Mouse (Mus musculus) gastrocnemius, postnatal 10 days (tissue): ENCODE measurements at regions not wholly inside any gene's neighbourhood (a gene's known extent, or its start where the extent isn't known, plus 50 kb on each side); places are given as distances from the start of the nearest gene placed in this dataset.

Source experiments
- DNase-seq: peaks from one replicate; pipeline ENCODE4 v3.0.0; 2021; ENCODE audit warnings: mixed read lengths

DNA sequence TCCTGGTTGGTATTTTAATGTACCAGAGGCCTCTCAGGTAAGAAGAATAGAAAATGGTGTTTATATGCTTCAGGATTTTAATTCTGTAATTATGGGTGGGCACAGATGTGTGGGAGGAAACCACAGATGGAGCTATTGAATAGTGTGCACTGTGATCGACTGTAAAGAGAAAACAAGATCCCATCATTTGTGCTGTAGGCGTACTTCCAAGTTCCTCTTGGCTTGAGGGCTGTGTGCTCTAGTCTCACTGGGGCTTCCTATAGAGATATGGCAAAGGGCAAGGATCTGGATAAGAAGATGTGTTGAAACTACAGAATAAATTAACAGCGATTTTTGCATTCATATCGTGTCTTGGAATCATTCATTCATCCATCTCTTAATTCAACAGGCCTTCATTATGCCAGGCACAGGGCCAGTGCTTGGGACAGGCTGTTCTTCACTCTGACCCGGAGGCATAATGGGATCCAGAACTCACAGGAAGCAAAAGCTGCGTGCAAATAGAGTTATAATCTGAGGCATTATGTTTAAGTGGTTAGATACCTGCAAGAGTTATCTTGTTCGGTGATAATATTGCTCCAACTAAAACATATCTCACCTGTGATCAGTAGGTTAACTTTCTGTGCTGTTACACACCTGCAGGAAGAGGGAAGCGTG, 336.7 kb downstream of the Hs3st3b1 start:
- DNase-seq = no peak

GRCm38 (mm10) chr11:63620220-63620619, 301.9 kb downstream of the Hs3st3b1 start:
- DNase-seq = no peak

- DNase-seq = no peak
Measured at GRCm38 (mm10) chr11:63630336-63630735, 291.8 kb downstream of the Hs3st3b1 start.

DNA sequence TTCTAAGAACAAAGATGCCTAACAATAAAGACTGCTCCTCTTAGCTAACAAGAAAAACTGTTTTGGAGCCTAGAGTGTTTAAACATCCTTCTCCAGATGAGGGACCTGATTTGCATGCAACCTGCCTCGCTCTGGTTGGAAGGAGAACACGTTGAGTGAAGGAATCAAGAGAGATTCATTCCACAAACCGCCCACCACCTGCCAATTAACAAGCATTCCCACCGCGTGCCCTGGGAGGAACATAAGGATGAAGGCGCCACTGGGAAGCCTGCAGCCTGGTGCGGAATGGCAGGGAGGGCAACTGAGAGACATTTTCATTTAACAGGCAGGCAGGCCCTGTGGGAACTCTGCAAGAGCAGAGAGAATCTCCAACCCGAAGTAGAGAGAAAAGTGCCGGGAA, 265.0 kb downstream of the Hs3st3b1 start:
- no peak for DNase-seq

GRCm38 (mm10) chr11:63665268-63665934, 256.7 kb downstream of the Hs3st3b1 start:
- no peak for DNase-seq

DNA sequence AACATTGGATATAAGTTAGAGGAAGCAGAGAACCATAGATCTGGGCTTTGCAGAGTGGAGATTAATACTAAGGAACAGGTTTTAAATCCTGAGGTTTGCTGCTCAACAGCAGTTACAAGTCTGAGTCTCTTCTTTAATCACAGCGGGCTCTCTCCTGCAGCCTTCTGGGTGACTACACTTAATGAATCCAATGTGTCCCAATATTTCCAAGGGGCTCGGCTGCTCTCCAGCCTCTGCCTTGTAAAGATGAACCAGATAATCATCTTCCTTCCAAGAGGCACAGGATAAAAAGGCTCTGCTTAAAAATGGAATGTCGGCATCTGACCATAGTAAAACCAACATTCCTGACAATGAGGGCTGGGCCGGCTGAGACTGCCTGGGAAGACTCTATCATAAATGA, 251.6 kb downstream of the Hs3st3b1 start:
- DNase-seq = no peak

DNA sequence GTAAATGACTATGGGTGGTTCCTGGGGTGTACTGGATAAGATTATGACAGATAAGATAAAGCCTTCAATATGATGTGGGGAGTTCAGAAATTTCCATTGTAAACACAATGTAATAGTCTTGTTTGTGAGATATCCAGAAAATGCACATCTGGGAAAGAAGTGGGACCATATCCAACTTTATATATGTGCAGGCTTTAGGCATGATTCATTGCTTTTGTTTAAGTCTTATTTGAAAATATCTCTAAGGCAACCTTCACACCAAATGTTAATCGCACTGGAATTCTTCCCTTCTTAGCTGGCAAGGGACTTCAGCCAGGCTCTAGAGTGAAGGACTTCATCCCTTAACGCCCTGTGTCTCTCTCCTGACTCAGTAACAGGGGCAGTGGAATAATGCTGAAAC, 250.3 kb downstream of the Hs3st3b1 start:
- no peak for DNase-seq

GRCm38 (mm10) chr11:63677921-63678320, 244.2 kb downstream of the Hs3st3b1 start:
- DNase-seq = no peak

GRCm38 (mm10) chr11:63678382-63678905, 243.6 kb downstream of the Hs3st3b1 start:
- DNase-seq = no peak

DNA sequence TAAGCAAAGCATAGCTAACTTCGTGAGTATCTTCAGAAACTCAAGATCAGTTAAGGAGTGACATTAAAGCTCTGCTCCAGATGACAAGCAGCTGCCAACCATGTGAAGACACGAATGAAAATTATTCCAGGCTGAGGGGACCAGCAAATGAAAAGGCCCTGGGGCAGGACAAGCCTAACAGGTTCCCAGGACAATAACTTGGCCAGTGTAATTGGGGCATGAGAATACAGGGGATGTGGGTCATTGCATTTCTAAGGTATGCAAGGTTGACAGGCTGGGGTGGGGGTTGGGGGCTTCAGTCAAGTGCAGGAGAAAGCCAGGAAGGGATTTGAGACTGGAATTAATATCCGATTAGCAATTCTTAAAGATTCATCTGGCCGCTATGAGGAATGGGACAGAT, 242.6 kb downstream of the Hs3st3b1 start:
- no peak for DNase-seq

GRCm38 (mm10) chr11:63684228-63684980, 237.7 kb downstream of the Hs3st3b1 start:
- no peak for DNase-seq

DNA sequence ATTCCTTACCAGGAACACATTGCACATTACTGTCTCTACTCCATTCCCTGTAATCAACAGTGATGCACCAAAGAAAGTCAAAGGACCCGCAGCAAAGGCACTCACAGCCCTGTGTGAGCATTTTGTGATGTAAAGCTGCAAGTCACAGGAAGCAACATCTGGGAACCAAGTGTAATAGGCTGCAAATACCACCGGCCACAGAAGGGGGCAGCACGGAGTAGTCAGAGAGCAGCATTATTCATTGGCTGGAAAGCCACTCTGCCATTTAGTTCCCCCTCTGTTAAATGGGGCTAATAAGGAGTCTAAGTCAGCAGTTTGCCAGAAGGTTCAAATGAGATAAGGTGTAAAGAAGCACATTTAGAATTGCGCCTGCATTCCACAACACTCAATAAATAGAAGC, 231.0 kb downstream of the Hs3st3b1 start:
- DNase-seq = peak; percentile 11

DNA sequence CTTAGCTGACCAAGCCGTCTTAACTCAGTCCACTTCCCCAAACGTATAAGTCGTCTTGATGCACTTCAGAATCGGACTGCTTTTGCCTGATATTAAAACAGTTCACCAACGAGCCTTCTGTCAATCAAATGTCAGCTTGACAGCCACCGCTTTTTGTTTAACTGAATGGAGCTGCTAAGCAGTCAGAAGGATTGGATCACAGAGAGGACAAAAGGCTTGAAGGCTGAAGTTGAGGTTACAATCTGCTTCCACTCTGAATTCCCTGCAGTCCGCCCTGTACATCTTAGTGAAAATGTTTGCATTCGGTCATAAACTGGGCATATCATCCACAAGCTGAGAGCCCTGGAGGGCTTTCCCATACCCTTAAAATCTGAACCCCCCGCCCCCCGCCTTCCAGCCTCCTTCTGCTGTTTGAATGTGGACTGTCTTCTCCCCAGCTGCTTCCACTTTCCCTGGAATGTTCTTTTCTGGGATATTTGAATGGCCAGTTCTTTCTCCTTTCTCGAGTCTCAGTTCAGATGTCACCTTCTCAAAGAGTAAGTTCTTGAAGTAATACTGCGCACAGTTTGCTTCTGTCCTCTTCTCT, 217.0 kb downstream of the Hs3st3b1 start:
- no peak for DNase-seq

DNA sequence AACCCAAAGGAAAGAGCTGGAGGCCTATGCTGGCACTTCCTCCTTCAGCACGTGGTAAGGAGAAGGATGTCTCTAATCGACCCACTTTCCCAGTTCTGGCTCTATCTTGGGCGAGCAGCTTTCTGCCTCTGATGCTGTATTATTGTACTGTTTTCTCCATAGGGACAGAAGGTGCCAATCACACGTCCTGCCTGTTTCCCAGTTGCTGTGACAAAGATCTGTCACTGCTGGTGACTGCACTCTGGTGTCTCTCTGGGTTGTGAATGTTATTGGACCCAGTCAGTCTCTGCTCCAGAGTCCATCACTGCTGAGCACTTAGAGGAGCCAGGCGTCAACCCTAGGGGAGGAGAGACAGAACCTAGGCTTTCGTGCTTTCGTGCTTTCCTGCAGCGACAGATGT, 216.0 kb downstream of the Hs3st3b1 start:
- no peak for DNase-seq

DNA sequence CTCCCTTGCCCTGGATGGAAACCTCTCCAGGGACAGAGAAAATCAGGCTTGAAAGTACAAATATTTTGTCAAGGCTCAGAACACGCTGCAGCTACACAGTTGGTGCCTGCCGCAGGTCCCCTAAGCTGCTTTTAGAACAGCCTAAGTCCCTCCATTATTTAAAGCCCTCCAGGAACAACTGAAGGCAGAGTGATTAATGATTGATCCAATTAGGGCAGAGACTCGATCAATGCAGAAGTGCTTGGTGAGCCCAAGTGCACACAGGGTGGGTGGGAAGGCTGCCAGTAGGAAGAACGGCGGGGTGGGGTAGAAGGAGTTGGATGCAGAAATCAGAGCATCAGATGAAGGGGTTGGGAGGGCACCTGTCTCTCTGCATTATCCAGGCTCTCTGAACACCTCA, 215.0 kb downstream of the Hs3st3b1 start:
- no peak for DNase-seq

GRCm38 (mm10) chr11:63708412-63708811, 213.7 kb downstream of the Hs3st3b1 start:
- peak; percentile 48 for DNase-seq

DNA sequence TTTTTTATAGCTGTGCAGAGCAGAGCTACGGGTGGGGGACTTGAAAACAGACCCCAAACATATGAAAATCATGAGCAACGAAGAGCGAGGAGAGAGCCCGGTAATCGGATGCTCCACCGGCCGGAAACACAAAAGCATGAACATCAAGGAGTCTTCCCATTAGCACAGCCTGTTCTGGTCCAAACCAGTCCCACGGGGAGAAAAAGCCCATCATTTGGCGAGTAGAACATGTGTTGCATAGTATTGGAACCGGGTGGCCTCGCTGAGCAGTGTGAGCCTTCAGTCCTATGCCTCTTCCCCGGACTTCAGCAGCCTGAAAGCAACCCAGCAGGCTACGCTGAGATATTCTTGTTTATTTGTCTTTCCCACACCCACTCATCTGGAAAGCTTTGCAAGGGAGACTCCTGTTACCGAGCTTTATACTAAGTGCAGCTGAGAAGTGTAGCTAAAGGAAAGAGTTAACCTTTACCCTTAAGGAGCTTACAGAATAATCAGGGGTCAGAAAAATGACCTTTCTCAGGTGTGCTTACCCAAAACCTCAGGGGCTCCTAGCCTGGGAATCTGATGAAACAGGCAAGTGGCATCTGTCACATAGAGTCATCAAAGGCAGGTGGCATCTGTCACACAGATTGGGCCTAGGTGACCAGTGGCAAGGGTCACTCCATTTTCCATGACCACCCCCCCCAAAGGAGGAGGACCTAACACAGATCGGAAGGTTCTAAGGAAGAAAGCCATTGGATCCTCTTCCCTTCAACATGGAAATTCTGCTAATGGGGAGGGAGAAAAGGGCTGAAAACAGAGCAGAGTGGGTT, 209.8 kb downstream of the Hs3st3b1 start:
- no peak for DNase-seq

- no peak for DNase-seq
Measured at GRCm38 (mm10) chr11:63722261-63722660, 199.8 kb downstream of the Hs3st3b1 start.

DNA sequence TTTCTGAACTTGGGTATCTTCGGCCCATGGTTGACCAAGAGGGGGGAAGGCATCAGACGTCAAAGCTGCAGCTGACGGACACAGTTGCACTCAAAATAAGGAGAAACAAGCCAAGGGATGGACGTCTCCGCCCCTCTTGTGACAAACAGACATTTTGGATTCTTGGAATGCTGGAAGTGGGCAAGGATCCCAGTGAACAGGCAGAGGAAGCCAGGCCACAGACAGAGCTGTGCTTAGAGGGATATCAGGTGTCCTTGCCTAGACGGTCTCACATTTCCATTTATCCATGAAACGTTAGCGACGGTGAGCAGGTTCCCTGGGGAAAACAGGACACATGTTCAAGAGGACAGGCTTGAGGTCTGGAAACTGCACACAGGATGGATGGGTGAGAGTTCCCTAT, 191.2 kb downstream of the Hs3st3b1 start:
- DNase-seq = peak; percentile 12

- no peak for DNase-seq
Measured at GRCm38 (mm10) chr11:63753260-63753659, 168.8 kb downstream of the Hs3st3b1 start.

DNA sequence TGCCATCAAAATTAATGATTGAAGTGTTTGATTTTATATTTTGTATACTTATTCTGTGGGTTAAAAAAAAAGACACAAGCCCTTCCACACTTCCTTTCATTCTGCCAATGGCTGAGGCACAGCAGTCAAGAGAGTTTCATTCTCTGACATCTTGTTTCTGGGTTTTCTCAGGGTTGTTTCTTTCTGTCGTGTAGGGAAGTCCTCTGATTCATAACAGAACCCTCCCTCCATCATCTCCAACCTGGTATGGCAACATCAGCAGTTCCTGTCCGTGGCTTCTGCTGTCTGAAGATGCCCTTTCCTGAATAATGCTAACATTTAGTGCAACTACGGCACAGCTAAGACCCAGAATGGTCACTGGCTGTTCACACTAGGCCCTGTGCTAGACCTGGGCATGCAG, 167.3 kb downstream of the Hs3st3b1 start:
- DNase-seq = no peak

- no peak for DNase-seq
Measured at GRCm38 (mm10) chr11:63758313-63758712, 163.8 kb downstream of the Hs3st3b1 start.
